Mouse (Mus musculus) small intestine, adult 2 months (tissue): Measurements from ENCODE around the gene Irf3.

ENCODE experiments used
- CTCF ChIP-seq: fragments of 200-500 bp; IDR thresholded peaks from 2 replicates; pipeline ENCODE4 v1.5.1; 2012; ENCODE audit warnings: low read depth, mild to moderate bottlenecking, control low read depth, inconsistent platforms, low read length, moderate library complexity, mixed read lengths; ENCODE audit not compliant: insufficient replicate concordance, insufficient read length; ENCODE audit errors: extremely low read depth
- POLR2A ChIP-seq: fragments of 200-500 bp; IDR thresholded peaks from 2 replicates; pipeline ENCODE4 v1.6.1; 2012; ENCODE audit warnings: low read depth, mild to moderate bottlenecking, control low read depth, inconsistent platforms, low read length, moderate library complexity

DNA sequence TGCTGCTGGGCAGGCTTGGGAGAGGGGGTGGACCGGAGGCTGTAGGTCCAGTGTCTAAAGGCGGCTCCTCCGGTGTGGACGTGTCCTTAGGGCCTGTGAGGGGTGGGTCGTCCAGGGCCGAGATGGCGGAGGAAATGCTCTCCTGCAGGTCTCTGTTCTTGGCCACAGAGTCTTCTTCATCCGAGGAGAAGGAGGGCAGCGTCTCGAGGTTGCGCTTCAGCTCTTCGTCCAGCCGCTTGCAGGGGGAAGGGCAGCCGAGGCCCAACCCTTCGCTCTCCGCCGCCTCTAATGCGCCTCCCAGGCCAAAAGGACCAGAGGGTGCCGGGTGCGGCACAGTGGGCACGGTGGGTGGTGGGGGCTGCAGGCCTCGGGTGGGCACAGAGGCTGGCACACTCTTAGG lies 48.3 kb downstream of the Irf3 start:
- TF ChIP-seq CTCF (no peak), POLR2A (no peak)
